ENCODE assay signal across 21 mouse cellular contexts in the genomic region with DNA sequence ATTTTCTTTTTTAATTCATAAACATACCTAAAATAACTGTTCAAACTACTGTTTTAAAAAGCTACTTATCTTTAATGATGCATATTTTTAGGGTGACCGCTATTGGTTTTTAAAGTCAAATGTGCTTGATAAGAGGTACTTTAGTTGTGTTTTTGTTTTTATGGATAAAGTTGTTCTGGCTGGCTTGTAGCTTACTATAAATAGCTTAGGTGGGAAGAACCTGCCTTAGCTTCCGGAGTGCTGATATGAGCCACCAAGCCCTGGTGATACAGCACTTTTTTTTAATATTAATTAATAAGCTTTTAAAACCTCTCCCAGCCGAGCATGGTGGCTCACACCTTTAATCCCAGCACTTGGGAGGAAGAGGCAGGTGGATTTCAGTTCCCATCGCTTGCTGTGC.
"Had no signal": no experiment of that assay in that cellular context is flagged by ENCODE, and none has a peak within 500 bp of the region (broad histone marks: within the 10 kb centered on the region; RNA-seq: fewer than 3 reads in every experiment).

No protein-coding gene starts in this region.

- ATAC-seq: forebrain, embryonic 13.5 days; forebrain, embryonic 14.5 days; forebrain, embryonic 15.5 days; forebrain, embryonic 16.5 days; forebrain, postnatal 0 days had no signal

- DNase-seq: cerebellum, adult 2 months; cerebellum, adult 8-10 months; cerebellum, adult 9-10 months; cerebellum, adult 9-11 months; cerebellum, postnatal 10 days; cerebellum, postnatal 14 days; cerebellum, postnatal 25 days; cerebellum, postnatal 36 days; embryo, embryonic 11 days; forebrain, postnatal 0 days; gastrocnemius, adult 2 months; gastrocnemius, postnatal 10 days; gastrocnemius, postnatal 14 days; gastrocnemius, postnatal 25 days; gastrocnemius, postnatal 36 days; heart, adult 18-20 months; heart, adult 2 months had no signal
